Mouse (Mus musculus) intestine, embryonic 16.5 days (tissue): Measurements from ENCODE around the gene Tmem201. TPM values are rescaled to one million over a fixed set of nuclear protein-coding genes. Genes with fewer than 3 reads are reported as not detected.

Source experiments
- ATAC-seq: fragments of 200-750 bp; cut with Nextera tagmentation; 2 replicates; pipeline ENCODE4 v1.8.0; 2017; ENCODE audit warnings: moderate TSS enrichment, moderate library complexity
- H3K27ac ChIP-seq: fragments of 300-500 bp; sonication (generic); 2 replicates; pipeline ENCODE4 v1.5.1; 2014; ENCODE audit warnings: mild to moderate bottlenecking, low read length
- H3K27me3 ChIP-seq: fragments of 300-500 bp; sonication (generic); replicated peaks from 2 replicates; pipeline ENCODE4 v1.6.1; 2014; ENCODE audit warnings: low read length, control low read depth, mixed read lengths; ENCODE audit not compliant: control insufficient read depth, insufficient read depth
- H3K36me3 ChIP-seq: fragments of 300-500 bp; sonication (generic); 2 replicates; pipeline ENCODE4 v1.6.1; 2014; ENCODE audit warnings: low read length, control low read depth; ENCODE audit not compliant: control insufficient read depth, insufficient read depth
- H3K4me1 ChIP-seq: fragments of 300-500 bp; sonication (generic); 2 replicates; pipeline ENCODE4 v1.6.1; 2014; ENCODE audit warnings: low read length, control low read depth, mixed read lengths; ENCODE audit not compliant: control insufficient read depth, insufficient read depth
- H3K4me2 ChIP-seq: fragments of 300-500 bp; sonication (generic); 2 replicates; pipeline ENCODE4 v1.6.1; 2014; ENCODE audit warnings: low read depth, low read length, control low read depth
- H3K4me3 ChIP-seq: fragments of 300-500 bp; sonication (generic); 2 replicates; pipeline ENCODE4 v1.5.1; 2014; ENCODE audit warnings: mild to moderate bottlenecking, low read length
- H3K9ac ChIP-seq: fragments of 300-500 bp; sonication (generic); 2 replicates; pipeline ENCODE4 v1.6.1; 2014; ENCODE audit warnings: low read depth, low read length
- H3K9me3 ChIP-seq: fragments of 300-500 bp; sonication (generic); 2 replicates; pipeline ENCODE4 v1.6.1; 2016; ENCODE audit warnings: low read length, control low read depth; ENCODE audit not compliant: control insufficient read depth
- WGBS: fragments of 180-500 bp; shearing (Covaris S2); extraction: QIAGEN DNeasy Blood & Tissue Kit; methylation state at CpG from one replicate; pipeline ENCODE4 v1.1.7; 2014; 5-methylcytosine and 5-hydroxymethylcytosine counted together
- polyA plus RNA-seq: library from polyadenylated mRNA; unstranded; fragments of >200 nt; fragmentation: Nextera tagmentation; extraction: Ambion mirVana; gene quantifications from 2 replicates; pipeline ENCODE4 v1.2.1, GENCODE M21; 2015

Gene Tmem201
- polyA plus RNA-seq, result 21.2 and 22.8 TPM in 2 replicates

GRCm38 (mm10) chr4:149737383-149738324, at the start of gene Tmem201:
TSS of gene Tmem201 (minus strand) at chr4:149738044.
- under 1% methylated on average over 73 of the region's 97 CpGs for WGBS
- peak within 1 kb of the TSS; percentile 94 for H3K4me3 ChIP-seq
- peak; percentile 92 for ATAC-seq
- H3K9me3 ChIP-seq, result no peaks in the 10 kb centered on the region
- H3K36me3 ChIP-seq, result no peaks in the 10 kb centered on the region
- H3K27ac ChIP-seq, result peak within 1 kb of the TSS; percentile 70
- H3K4me2 ChIP-seq, result peak within 1 kb of the TSS; percentile 95
- H3K9ac ChIP-seq, result peak within 1 kb of the TSS; percentile 88
- peaks cover 37% of the 10 kb centered on the region for H3K4me1 ChIP-seq
- H3K27me3 ChIP-seq, result no peaks in the 10 kb centered on the region

GRCm38 (mm10) chr4:149784901-149785300, 47.1 kb upstream of the Tmem201 start:
- ATAC-seq, result no peak

DNA sequence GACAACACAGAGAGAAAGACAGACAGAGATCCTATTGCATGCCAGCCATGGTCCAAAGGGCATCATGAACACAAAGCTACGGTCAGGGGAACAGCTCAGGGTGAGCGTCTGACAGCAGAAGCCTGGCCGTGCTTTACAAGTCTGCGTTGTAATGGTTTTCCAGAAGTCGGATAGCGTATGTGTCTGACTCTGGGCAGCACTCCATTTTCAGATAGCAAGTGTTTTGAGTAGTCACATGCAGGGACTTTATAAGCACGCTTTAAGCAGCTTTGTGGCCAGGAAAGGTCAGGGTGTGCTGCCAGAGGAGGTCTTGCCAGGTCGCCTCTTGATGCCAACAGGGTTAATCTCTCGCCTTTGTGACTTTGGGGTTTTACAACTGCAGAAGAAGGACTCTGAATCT, 46.5 kb upstream of the Tmem201 start:
- no peak overlapping the region for H3K9ac ChIP-seq
- H3K4me2 ChIP-seq, result no peak overlapping the region
- no peak for ATAC-seq
- no peak overlapping the region for H3K4me3 ChIP-seq
- H3K27me3 ChIP-seq, result no peaks in the 10 kb centered on the region
- 78% methylated on average over 9 of the region's 9 CpGs for WGBS
- no peak overlapping the region for H3K27ac ChIP-seq
- H3K36me3 ChIP-seq, result no peaks in the 10 kb centered on the region
- H3K9me3 ChIP-seq, result no peaks in the 10 kb centered on the region
- H3K4me1 ChIP-seq, result peaks cover 16% of the 10 kb centered on the region

More at GRCm38 (mm10) chr4:149784901-149785300, 47.1 kb upstream of the Tmem201 start:
- Histone ChIP-seq H3K9me3 (no peaks in the 10 kb centered on the region), H3K4me2 (no peak overlapping the region), H3K27ac (no peak overlapping the region), H3K27me3 (no peaks in the 10 kb centered on the region), H3K36me3 (no peaks in the 10 kb centered on the region), H3K4me1 (peaks cover 20% of the 10 kb centered on the region), H3K4me3 (no peak overlapping the region), H3K9ac (no peak overlapping the region)
- WGBS, result 86% methylated on average over 5 of the region's 5 CpGs

GRCm38 (mm10) chr4:149782975-149783374, 45.1 kb upstream of the Tmem201 start:
- Histone ChIP-seq H3K27ac (no peak overlapping the region), H3K4me1 (peaks cover 14% of the 10 kb centered on the region), H3K36me3 (no peaks in the 10 kb centered on the region), H3K4me2 (no peak overlapping the region), H3K9me3 (no peaks in the 10 kb centered on the region), H3K4me3 (no peak overlapping the region), H3K9ac (no peak overlapping the region), H3K27me3 (no peaks in the 10 kb centered on the region)
- 67% methylated on average over 8 of the region's 8 CpGs for WGBS
- ATAC-seq, result no peak

DNA sequence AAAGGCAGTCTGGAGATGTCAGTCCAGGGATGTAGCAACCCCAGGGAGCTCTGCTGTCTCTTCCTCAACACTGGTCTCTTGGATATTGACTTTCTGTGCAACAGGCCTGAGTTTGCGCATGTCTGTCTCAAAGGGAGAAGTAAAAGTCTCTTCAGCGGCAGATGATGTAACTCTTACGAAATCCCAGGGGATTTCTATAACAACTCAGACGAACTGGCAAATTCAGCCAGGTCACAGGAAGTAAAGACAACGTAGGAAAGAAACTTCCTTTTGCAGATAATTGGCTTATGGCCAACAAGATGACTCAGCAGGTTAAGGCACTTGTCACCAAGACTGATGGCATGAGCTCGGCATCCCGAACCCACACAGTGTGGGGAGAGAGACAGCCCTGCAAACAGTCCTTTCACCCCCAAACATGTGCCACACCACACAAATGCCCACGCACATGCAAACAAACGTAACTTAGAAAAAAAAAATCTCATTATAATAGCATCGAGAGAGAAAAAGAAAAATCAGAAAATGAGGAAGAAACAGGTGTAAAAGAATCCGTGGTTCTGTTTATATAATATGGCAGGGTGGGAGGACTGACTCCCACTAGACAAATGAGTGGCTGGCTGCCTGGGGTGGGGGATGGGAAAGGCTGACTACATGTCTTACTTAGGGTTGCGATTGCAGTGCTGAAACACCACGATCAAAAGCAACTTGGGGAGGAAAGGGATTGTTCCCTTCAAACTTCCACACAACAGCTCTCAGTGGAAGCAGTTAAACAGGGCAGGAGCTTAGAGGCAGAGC, 42.9 kb upstream of the Tmem201 start:
- Histone ChIP-seq H3K27me3 (no peaks in the 10 kb centered on the region), H3K27ac (no peak overlapping the region), H3K4me1 (peaks cover 19% of the 10 kb centered on the region), H3K36me3 (no peaks in the 10 kb centered on the region), H3K4me2 (no peak overlapping the region), H3K4me3 (no peak overlapping the region), H3K9me3 (no peaks in the 10 kb centered on the region), H3K9ac (no peak overlapping the region)
- WGBS, result 44% methylated on average over 13 of the region's 13 CpGs
- 0 out of 2 replicates have a peak, but pooled peaks have one; percentile 35 for ATAC-seq

DNA sequence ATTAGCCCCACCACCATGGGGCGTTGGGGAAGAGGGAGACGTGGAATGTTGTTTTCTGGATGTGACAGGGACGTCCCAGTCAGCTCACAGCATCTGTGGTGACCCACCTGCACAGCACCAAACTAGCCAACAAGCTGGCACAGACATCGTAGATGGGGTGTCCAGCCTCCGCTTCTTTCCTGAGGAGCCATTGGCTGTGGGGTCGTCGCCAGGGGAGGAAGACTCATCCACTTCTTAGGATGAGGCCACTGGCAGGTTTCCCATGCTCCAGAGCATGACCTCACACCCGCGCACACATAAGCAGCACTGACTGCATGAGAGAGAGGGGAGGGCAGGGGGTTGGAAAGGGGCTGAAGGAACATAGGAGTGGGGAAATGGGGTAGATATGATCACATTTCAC, 42.1 kb upstream of the Tmem201 start:
- no peaks in the 10 kb centered on the region for H3K36me3 ChIP-seq
- WGBS, result 81% methylated on average over 9 of the region's 9 CpGs
- H3K4me2 ChIP-seq, result no peak overlapping the region
- no peak overlapping the region for H3K9ac ChIP-seq
- H3K9me3 ChIP-seq, result no peaks in the 10 kb centered on the region
- H3K4me1 ChIP-seq, result peaks cover 25% of the 10 kb centered on the region
- no peaks in the 10 kb centered on the region for H3K27me3 ChIP-seq
- ATAC-seq, result no peak
- no peak overlapping the region for H3K4me3 ChIP-seq
- no peak overlapping the region for H3K27ac ChIP-seq

DNA sequence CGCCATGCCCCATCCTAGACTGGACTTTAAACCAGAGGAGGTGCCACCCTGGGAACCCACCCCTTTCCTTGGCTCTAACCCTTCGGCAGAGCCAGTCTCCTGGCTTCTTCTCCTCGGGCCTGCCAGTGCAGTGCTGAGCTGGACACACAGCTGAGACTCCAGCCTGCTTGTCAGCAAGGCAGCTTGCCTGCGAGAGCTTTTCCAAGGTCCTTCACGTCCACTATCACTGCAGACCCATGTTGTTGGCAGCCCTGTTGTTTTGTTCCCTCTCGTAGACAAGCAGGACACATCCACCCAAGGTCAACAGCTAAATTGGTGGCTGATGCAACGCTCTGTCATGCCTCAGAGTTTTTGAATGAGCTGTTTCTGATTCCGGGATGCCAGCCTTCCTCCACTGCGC, 39.3 kb upstream of the Tmem201 start:
- no peak overlapping the region for H3K27ac ChIP-seq

DNA sequence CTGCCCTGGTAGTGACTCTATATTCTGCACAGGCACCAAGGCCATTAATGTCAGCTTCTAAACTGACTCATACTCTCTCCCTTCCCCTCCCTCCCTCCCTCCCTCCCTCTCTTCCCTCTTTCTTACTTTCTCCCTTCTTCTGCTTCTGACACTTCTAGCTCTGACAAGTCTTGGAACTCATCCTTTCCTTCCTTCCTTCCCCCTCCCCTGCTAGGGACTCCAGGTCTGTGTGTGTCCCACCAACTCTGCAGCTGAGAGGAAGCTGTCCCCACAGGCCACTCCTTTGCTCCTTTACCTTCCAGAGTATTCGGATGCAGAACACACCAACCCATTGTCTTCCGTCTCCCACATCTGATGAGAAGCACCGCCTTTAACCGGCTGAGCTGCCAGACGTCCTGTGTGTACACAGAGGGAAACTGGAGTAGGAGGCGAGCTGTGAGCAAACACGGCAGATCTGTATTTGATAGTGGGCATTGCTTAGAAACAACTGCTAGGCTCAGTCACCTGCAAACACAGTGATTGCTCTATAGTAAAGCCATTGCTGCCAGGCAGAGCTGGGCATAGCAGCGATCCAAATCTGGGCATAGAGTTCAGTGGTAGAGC, 38.0 kb upstream of the Tmem201 start:
- Histone ChIP-seq H3K27me3 (no peaks in the 10 kb centered on the region), H3K4me3 (no peak overlapping the region), H3K4me2 (no peak overlapping the region), H3K9ac (no peak overlapping the region), H3K27ac (0 out of 2 replicates have a peak overlapping the region, but pooled peaks have one; percentile 11), H3K9me3 (no peaks in the 10 kb centered on the region), H3K36me3 (no peaks in the 10 kb centered on the region), H3K4me1 (peaks cover 22% of the 10 kb centered on the region)
- peak; percentile 41 for ATAC-seq
- 15% methylated on average over 8 of the region's 8 CpGs for WGBS

More for the DNA sequence above, 39.3 kb upstream of the Tmem201 start:
- no peaks in the 10 kb centered on the region for H3K36me3 ChIP-seq
- peaks cover 25% of the 10 kb centered on the region for H3K4me1 ChIP-seq
- no peak for ATAC-seq
- H3K9me3 ChIP-seq, result no peaks in the 10 kb centered on the region
- no peak overlapping the region for H3K4me3 ChIP-seq
- no peak overlapping the region for H3K4me2 ChIP-seq
- H3K9ac ChIP-seq, result no peak overlapping the region
- no peaks in the 10 kb centered on the region for H3K27me3 ChIP-seq
- WGBS, result 79% methylated on average over 9 of the region's 9 CpGs

DNA sequence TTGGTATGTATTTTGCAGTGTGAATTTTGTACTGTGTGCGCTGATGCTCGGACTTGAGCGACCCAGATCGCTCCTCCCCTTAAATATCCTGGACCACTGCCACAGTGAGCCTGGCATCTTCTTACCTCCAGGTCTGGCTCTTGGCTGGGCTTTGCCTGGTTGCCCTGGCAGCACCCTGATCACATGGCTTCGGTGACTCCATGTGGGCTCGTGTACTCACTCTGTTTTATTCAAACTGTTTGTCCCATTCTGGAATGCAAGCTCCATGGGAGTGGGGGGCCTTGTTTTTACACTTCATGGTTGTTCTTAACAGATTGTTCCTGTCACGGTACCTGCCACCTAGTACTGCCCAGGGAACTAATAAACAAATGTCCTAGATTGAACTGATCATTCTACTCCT, 37.5 kb upstream of the Tmem201 start:
- no peak for ATAC-seq
- no peak overlapping the region for H3K27ac ChIP-seq

More for the DNA sequence above, 37.5 kb upstream of the Tmem201 start:
- no peaks in the 10 kb centered on the region for H3K36me3 ChIP-seq
- WGBS, result 55% methylated on average over 7 of the region's 7 CpGs
- H3K27me3 ChIP-seq, result no peaks in the 10 kb centered on the region
- no peak overlapping the region for H3K4me2 ChIP-seq
- H3K4me3 ChIP-seq, result no peak overlapping the region
- no peaks in the 10 kb centered on the region for H3K9me3 ChIP-seq
- no peak overlapping the region for H3K9ac ChIP-seq
- peaks cover 17% of the 10 kb centered on the region for H3K4me1 ChIP-seq
